Mouse (Mus musculus) forebrain, embryonic 14.5 days (tissue): Measurements from ENCODE around the gene Nup35. TPM values are rescaled to one million over a fixed set of nuclear protein-coding genes. Genes with fewer than 3 reads are reported as not detected.
A peak's percentile ranks its signal among the peaks of the same experiment; 100 is the strongest.

ENCODE experiments used
- ATAC-seq: fragments of 200-750 bp; cut with Nextera tagmentation; 2 replicates; pipeline ENCODE4 v1.8.0; 2017; ENCODE audit warnings: mild to moderate bottlenecking, moderate library complexity
- DNase-seq: peaks from one replicate; pipeline ENCODE4 v3.0.0-alpha.2; 2015; ENCODE audit warnings: low spot score
- H3K27ac ChIP-seq: fragments of 300-500 bp; sonication (generic); 2 replicates; pipeline ENCODE4 v1.5.1; 2014; ENCODE audit warnings: low read depth, mild to moderate bottlenecking, control low read depth, low read length, moderate library complexity
- H3K27me3 ChIP-seq: fragments of 300-500 bp; sonication (generic); replicated peaks from 2 replicates; pipeline ENCODE4 v1.6.1; 2014; ENCODE audit warnings: low read length, control low read depth, mixed read lengths; ENCODE audit not compliant: control insufficient read depth, insufficient read depth
- H3K36me3 ChIP-seq: fragments of 300-500 bp; sonication (generic); 2 replicates; pipeline ENCODE4 v1.6.1; 2014; ENCODE audit warnings: low read length, control low read depth; ENCODE audit not compliant: control insufficient read depth, insufficient read depth
- H3K4me1 ChIP-seq: fragments of 300-500 bp; sonication (generic); 2 replicates; pipeline ENCODE4 v1.6.1; 2014; ENCODE audit warnings: antibody characterized with exemption, low read length, control low read depth; ENCODE audit not compliant: control insufficient read depth, insufficient read depth
- H3K4me2 ChIP-seq: fragments of 300-500 bp; sonication (generic); 2 replicates; pipeline ENCODE4 v1.6.1; 2014; ENCODE audit warnings: mild to moderate bottlenecking, control low read depth, low read length
- H3K4me3 ChIP-seq: fragments of 300-500 bp; sonication (generic); 2 replicates; pipeline ENCODE4 v1.5.1; 2014; ENCODE audit warnings: low read depth, low read length, control low read depth
- H3K9ac ChIP-seq: fragments of 300-500 bp; sonication (generic); 2 replicates; pipeline ENCODE4 v1.6.1; 2014; ENCODE audit warnings: mild to moderate bottlenecking, low read length, control low read depth, moderate library complexity
- H3K9me3 ChIP-seq: fragments of 300-500 bp; sonication (generic); replicated peaks from 2 replicates; pipeline ENCODE4 v1.6.1; 2016; ENCODE audit warnings: low read length, control low read depth, mixed read lengths; ENCODE audit not compliant: control insufficient read depth
- WGBS: fragments of 180-500 bp; shearing (Covaris S2); extraction: QIAGEN DNeasy Blood & Tissue Kit; methylation state at CpG from one replicate; pipeline ENCODE4 v1.1.7; 2014; 5-methylcytosine and 5-hydroxymethylcytosine counted together
- polyA plus RNA-seq: library from polyadenylated mRNA; unstranded; fragments of >200 nt; fragmentation: Nextera tagmentation; extraction: Ambion mirVana; gene quantifications from 2 replicates; pipeline ENCODE4 v1.2.1, GENCODE M21; 2014

The Nup35 gene
- polyA plus RNA-seq, 1 experiment from 2014 or later, result 66.1 TPM

- ATAC-seq (peak; percentile 82; the same call in 1 of the 2 replicates), DNase-seq (peak; percentile 77)
- peaks cover 6% of the 10 kb centered on the region for H3K36me3 ChIP-seq
- no peak overlapping the region for H3K27ac ChIP-seq
- WGBS, result 53% methylated on average over 5 of the region's 5 CpGs
- H3K4me1 ChIP-seq, result no peaks in the 10 kb centered on the region
- no peak overlapping the region for H3K4me3 ChIP-seq
- H3K4me2 ChIP-seq, result no peak overlapping the region
- H3K27me3 ChIP-seq, result no peaks in the 10 kb centered on the region
- H3K9ac ChIP-seq, result no peak overlapping the region
- H3K9me3 ChIP-seq, result no peaks in the 10 kb centered on the region
These were observed 50.4 kb downstream of the Nup35 start for GRCm38 (mm10) chr2:80667396-80667964.

GRCm38 (mm10) chr2:80669868-80670666 lies 53.0 kb downstream of the Nup35 start:
- DNase-seq (peak; percentile 34), ATAC-seq (no peak; the same call in 1 of the 2 replicates)
- WGBS, result 65% methylated on average over 11 of the region's 11 CpGs

GRCm38 (mm10) chr2:80678803-80679202 lies 61.8 kb downstream of the Nup35 start:
- H3K4me1 ChIP-seq, result no peaks in the 10 kb centered on the region
- H3K27me3 ChIP-seq, result no peaks in the 10 kb centered on the region
- DNase-seq, result no peak
- H3K27ac ChIP-seq, result no peak overlapping the region
- WGBS, result 91% methylated on average over 8 of the region's 8 CpGs
- no peak for ATAC-seq
- no peak overlapping the region for H3K9ac ChIP-seq
- H3K4me3 ChIP-seq, result no peak overlapping the region
- no peaks in the 10 kb centered on the region for H3K9me3 ChIP-seq
- H3K36me3 ChIP-seq, result no peaks in the 10 kb centered on the region
- H3K4me2 ChIP-seq, result no peak overlapping the region

More at GRCm38 (mm10) chr2:80669868-80670666, 53.0 kb downstream of the Nup35 start:
- Histone ChIP-seq H3K4me1 (no peaks in the 10 kb centered on the region), H3K27ac (no peak overlapping the region), H3K27me3 (no peaks in the 10 kb centered on the region), H3K4me2 (no peak overlapping the region), H3K9me3 (no peaks in the 10 kb centered on the region), H3K36me3 (peaks cover 6% of the 10 kb centered on the region), H3K4me3 (no peak overlapping the region), H3K9ac (no peak overlapping the region)

GRCm38 (mm10) chr2:80683727-80684239 lies 66.7 kb downstream of the Nup35 start:
- Histone ChIP-seq H3K4me1 (no peaks in the 10 kb centered on the region), H3K36me3 (no peaks in the 10 kb centered on the region), H3K27me3 (no peaks in the 10 kb centered on the region), H3K4me2 (no peak overlapping the region), H3K9ac (no peak overlapping the region), H3K4me3 (no peak overlapping the region), H3K27ac (no peak overlapping the region), H3K9me3 (no peaks in the 10 kb centered on the region)
- DNase-seq, result no peak
- 82% methylated on average over 6 of the region's 6 CpGs for WGBS
- no peak for ATAC-seq

GRCm38 (mm10) chr2:80684396-80685071 lies 67.5 kb downstream of the Nup35 start:
- 75% methylated on average over 6 of the region's 6 CpGs for WGBS
- DNase-seq, result no peak

GRCm38 (mm10) chr2:80688261-80688660 lies 71.2 kb downstream of the Nup35 start:
- Histone ChIP-seq H3K36me3 (no peaks in the 10 kb centered on the region), H3K4me2 (no peak overlapping the region), H3K4me3 (no peak overlapping the region), H3K27me3 (no peaks in the 10 kb centered on the region), H3K4me1 (no peaks in the 10 kb centered on the region), H3K9me3 (no peaks in the 10 kb centered on the region), H3K9ac (no peak overlapping the region), H3K27ac (no peak overlapping the region)
- DNase-seq (no peak), ATAC-seq (no peak)
- WGBS, result 11% methylated on average over 4 of the region's 4 CpGs

More at GRCm38 (mm10) chr2:80684396-80685071, 67.5 kb downstream of the Nup35 start:
- Histone ChIP-seq H3K27ac (no peak overlapping the region), H3K4me1 (no peaks in the 10 kb centered on the region), H3K4me2 (no peak overlapping the region), H3K4me3 (no peak overlapping the region), H3K36me3 (no peaks in the 10 kb centered on the region), H3K9me3 (no peaks in the 10 kb centered on the region), H3K27me3 (no peaks in the 10 kb centered on the region), H3K9ac (no peak overlapping the region)
- ATAC-seq, result no peak

GRCm38 (mm10) chr2:80707429-80707828 lies 90.4 kb downstream of the Nup35 start:
- Histone ChIP-seq H3K9me3 (no peaks in the 10 kb centered on the region), H3K4me2 (no peak overlapping the region), H3K36me3 (no peaks in the 10 kb centered on the region), H3K9ac (no peak overlapping the region), H3K27ac (no peak overlapping the region), H3K4me1 (no peaks in the 10 kb centered on the region), H3K4me3 (no peak overlapping the region), H3K27me3 (no peaks in the 10 kb centered on the region)
- ATAC-seq, result no peak
- WGBS, result 80% methylated on average over 1 of the region's 1 CpGs
- DNase-seq, result no peak
